Mouse (Mus musculus) testis, adult 2 months (tissue): ENCODE results near the gene Rtn2. TPM values are rescaled to one million over a fixed set of nuclear protein-coding genes. Genes with fewer than 3 reads are reported as not detected.

Experiments used
- H3K27ac ChIP-seq: fragments of 200-500 bp; 2 replicates; pipeline ENCODE4 v1.5.1; 2012; ENCODE audit warnings: low read depth, low read length; ENCODE audit not compliant: control insufficient read depth, insufficient read depth
- H3K27me3 ChIP-seq: fragments of 200-500 bp; 2 replicates; pipeline ENCODE4 v1.6.1; 2012; ENCODE audit warnings: mild to moderate bottlenecking, low read length, moderate library complexity; ENCODE audit not compliant: control insufficient read depth, insufficient read depth
- H3K36me3 ChIP-seq: fragments of 200-500 bp; 2 replicates; pipeline ENCODE4 v1.6.1; 2012; ENCODE audit warnings: mild to moderate bottlenecking, low read length; ENCODE audit not compliant: control insufficient read depth, insufficient read depth
- H3K4me1 ChIP-seq: fragments of 200-500 bp; 2 replicates; pipeline ENCODE4 v1.6.1; 2012; ENCODE audit warnings: low read length; ENCODE audit not compliant: control insufficient read depth, insufficient read depth
- H3K4me3 ChIP-seq: fragments of 200-500 bp; 2 replicates; pipeline ENCODE4 v1.5.1; 2012; ENCODE audit warnings: low read depth, mild to moderate bottlenecking, low read length, moderate library complexity, mixed read lengths; ENCODE audit not compliant: control insufficient read depth
- CTCF ChIP-seq: fragments of 200-500 bp; IDR thresholded peaks from 2 replicates; pipeline ENCODE4 v1.5.1; 2012; ENCODE audit warnings: low read depth, mild to moderate bottlenecking, inconsistent platforms, low read length, moderate library complexity; ENCODE audit not compliant: control insufficient read depth, insufficient read depth, insufficient replicate concordance
- POLR2A ChIP-seq: fragments of 200-500 bp; IDR thresholded peaks from 2 replicates; pipeline ENCODE4 v1.6.1; 2012; ENCODE audit warnings: low read depth, mild to moderate bottlenecking, inconsistent platforms, low read length, moderate library complexity; ENCODE audit not compliant: control insufficient read depth
- polyA plus RNA-seq: library from polyadenylated mRNA; depleted of rRNA; stranded (reverse); fragments of >200 nt; gene quantifications from 2 replicates; pipeline ENCODE4 v1.2.3, GENCODE M21; 2012

Gene Rtn2
- polyA plus RNA-seq, 1 experiment: 17.4 TPM

GRCm38 (mm10) chr7:19324221-19324620 is 41.8 kb downstream of the Rtn2 start:
- no peaks in the 10 kb centered on the region; the same call in 1 of the 2 replicates for H3K27me3 ChIP-seq
- TF ChIP-seq POLR2A: no peak
- no peak for TF ChIP-seq CTCF

GRCm38 (mm10) chr7:19325262-19326199 is 43.1 kb downstream of the Rtn2 start:
- Histone ChIP-seq H3K4me3 (no peak overlapping the region), H3K27me3 (no peaks in the 10 kb centered on the region; the same call in 1 of the 2 replicates), H3K27ac (no peak overlapping the region), H3K36me3 (no peaks in the 10 kb centered on the region), H3K4me1 (peaks cover 14% of the 10 kb centered on the region)
- TF ChIP-seq POLR2A (no peak), CTCF (no peak)

More at GRCm38 (mm10) chr7:19324221-19324620, 41.8 kb downstream of the Rtn2 start:
- no peaks in the 10 kb centered on the region for H3K36me3 ChIP-seq
- peaks cover 19% of the 10 kb centered on the region for H3K4me1 ChIP-seq
- no peak overlapping the region for H3K27ac ChIP-seq
- H3K4me3 ChIP-seq: no peak overlapping the region

GRCm38 (mm10) chr7:19326359-19326758 is 43.9 kb downstream of the Rtn2 start:
- TF ChIP-seq CTCF (no peak), POLR2A (no peak)
- Histone ChIP-seq H3K4me1 (peaks cover 14% of the 10 kb centered on the region), H3K4me3 (peak overlapping the region; percentile 58), H3K36me3 (no peaks in the 10 kb centered on the region), H3K27me3 (no peaks in the 10 kb centered on the region; the same call in 1 of the 2 replicates), H3K27ac (no peak overlapping the region)

- TF ChIP-seq POLR2A: 0 out of 2 replicates have a peak, but pooled peaks have one; percentile 24
- no peak for TF ChIP-seq CTCF
- Histone ChIP-seq H3K36me3 (no peaks in the 10 kb centered on the region), H3K27me3 (no peaks in the 10 kb centered on the region; the same call in 1 of the 2 replicates), H3K27ac (0 out of 2 replicates have a peak overlapping the region, but pooled peaks have one; percentile 11), H3K4me3 (peak overlapping the region; percentile 58), H3K4me1 (peaks cover 14% of the 10 kb centered on the region)
Observed at GRCm38 (mm10) chr7:19327128-19327527, 44.7 kb downstream of the Rtn2 start.

GRCm38 (mm10) chr7:19327782-19328181 is 45.4 kb downstream of the Rtn2 start:
- Histone ChIP-seq H3K4me3 (no peak overlapping the region), H3K4me1 (peaks cover 18% of the 10 kb centered on the region), H3K36me3 (no peaks in the 10 kb centered on the region), H3K27me3 (no peaks in the 10 kb centered on the region; the same call in 1 of the 2 replicates), H3K27ac (no peak overlapping the region)
- TF ChIP-seq CTCF: no peak
- TF ChIP-seq POLR2A: no peak

- no peak for TF ChIP-seq POLR2A
- no peak for TF ChIP-seq CTCF
- Histone ChIP-seq H3K36me3 (no peaks in the 10 kb centered on the region), H3K27ac (no peak overlapping the region), H3K27me3 (no peaks in the 10 kb centered on the region; the same call in 1 of the 2 replicates), H3K4me3 (no peak overlapping the region), H3K4me1 (peaks cover 23% of the 10 kb centered on the region)
Observed at GRCm38 (mm10) chr7:19328425-19328824, 46.0 kb downstream of the Rtn2 start.

GRCm38 (mm10) chr7:19331910-19332309 is 49.5 kb downstream of the Rtn2 start:
- no peaks in the 10 kb centered on the region for H3K36me3 ChIP-seq
- no peak for TF ChIP-seq CTCF
- no peak overlapping the region for H3K4me3 ChIP-seq
- no peak overlapping the region for H3K27ac ChIP-seq
- H3K27me3 ChIP-seq: no peaks in the 10 kb centered on the region; the same call in 1 of the 2 replicates
- peaks cover 18% of the 10 kb centered on the region for H3K4me1 ChIP-seq
